25 mouse cellular contexts compared by ENCODE assay signal in genomic region chr1:40993327-40993726, GRCm38 (mm10).
DNase-seq lines count a peak whose midpoint lies in the region; ATAC-seq and TF ChIP-seq lines count a peak whose summit lies in the region.
"Had no signal": no experiment of that assay in that cellular context is flagged by ENCODE, and none has a peak within 500 bp of the region (broad histone marks: within the 10 kb centered on the region; RNA-seq: fewer than 3 reads in every experiment).

No protein-coding gene starts in this region.

- H3K4me2 ChIP-seq in limb, embryonic 11.5 days (ENCODE audit: low read depth, severe bottlenecking): no peak overlapping the region
- H3K4me2 ChIP-seq in intestine, postnatal 0 days (replicated peaks; ENCODE audit: low read depth): no peak overlapping the region
- no peak overlapping the region for H3K4me2 ChIP-seq in hindbrain, embryonic 14.5 days (replicated peaks)
- no peak overlapping the region for H3K4me2 ChIP-seq in forebrain, embryonic 12.5 days
- H3K4me2 ChIP-seq: embryonic facial prominence, embryonic 12.5 days had no signal

- H3K9me3 ChIP-seq in limb, embryonic 11.5 days (ENCODE audit: control insufficient read depth, low read length): no peaks in the 10 kb centered on the region
- H3K9me3 ChIP-seq in limb, embryonic 10.5 days (replicated peaks): no peaks in the 10 kb centered on the region
- H3K9me3 ChIP-seq in intestine, postnatal 0 days (ENCODE audit: control insufficient read depth): no peaks in the 10 kb centered on the region
- H3K9me3 ChIP-seq in hindbrain, embryonic 14.5 days (ENCODE audit: control insufficient read depth, low read length): no peaks in the 10 kb centered on the region
- no peaks in the 10 kb centered on the region for H3K9me3 ChIP-seq in forebrain, embryonic 12.5 days
- H3K9me3 ChIP-seq: embryonic facial prominence, embryonic 10.5 days; embryonic facial prominence, embryonic 12.5 days had no signal

- H3K27ac ChIP-seq in limb, embryonic 11.5 days (replicated peaks; ENCODE audit: low read depth, low read length): no peak overlapping the region
- no peak overlapping the region for H3K27ac ChIP-seq in limb, embryonic 10.5 days
- H3K27ac ChIP-seq in intestine, postnatal 0 days (ENCODE audit: low read depth, low read length): no peak overlapping the region
- no peak overlapping the region for H3K27ac ChIP-seq in hindbrain, embryonic 14.5 days
- H3K27ac ChIP-seq in forebrain, embryonic 12.5 days: no peak overlapping the region
- H3K27ac ChIP-seq: embryonic facial prominence, embryonic 10.5 days; embryonic facial prominence, embryonic 12.5 days had no signal

- CTCF ChIA-PET in Patski (lab: Charles Lee): interaction anchor here (0.9 to 1.2 kb wide), 2 partner anchors 11 to 14 kb away, joined by 3 read pairs; no protein-coding TSS in a partner anchor

- peak; percentile 9 for DNase-seq in limb, embryonic 11.5 days (ENCODE audit: low spot score)
- no peak for DNase-seq in limb, embryonic 10.5 days (ENCODE audit: low spot score)
- DNase-seq in 3T3-L1 (ENCODE audit: low read depth, low spot score) (peak; percentile 59), Patski (ENCODE audit: low read depth, low spot score) (no peak)
- peak; percentile 17 for DNase-seq in Muller cell, postnatal 12 days (ENCODE audit: inconsistent ontology term)
- no peak for DNase-seq in hindbrain, embryonic 14.5 days (ENCODE audit: low spot score)
- DNase-seq: adrenal gland, adult 2 months; adrenal gland, postnatal 10 days; adrenal gland, postnatal 25 days; cerebellum, adult 11 months; cerebellum, adult 18-20 months; cerebellum, adult 8-10 months; cerebellum, adult 9-11 months; cerebellum, postnatal 14 days; cerebellum, postnatal 36 days; embryo, embryonic 11 days had no signal

- no peaks in the 10 kb centered on the region for H3K4me1 ChIP-seq in limb, embryonic 11.5 days (ENCODE audit: control insufficient read depth, insufficient read depth, low read length)
- H3K4me1 ChIP-seq in limb, embryonic 10.5 days: no peaks in the 10 kb centered on the region
- no peaks in the 10 kb centered on the region for H3K4me1 ChIP-seq in intestine, postnatal 0 days (replicated peaks; ENCODE audit: control insufficient read depth, insufficient read depth, low read length)
- H3K4me1 ChIP-seq in hindbrain, embryonic 14.5 days (replicated peaks; ENCODE audit: control insufficient read depth, insufficient read depth, low read length): no peaks in the 10 kb centered on the region
- no peaks in the 10 kb centered on the region for H3K4me1 ChIP-seq in forebrain, embryonic 12.5 days
- H3K4me1 ChIP-seq: embryonic facial prominence, embryonic 10.5 days; embryonic facial prominence, embryonic 12.5 days had no signal

- TF ChIP-seq CTCF in Patski (IDR thresholded peaks at IDR 0.05): no peak
- no peak for TF ChIP-seq CTCF in intestine, postnatal 0 days (IDR thresholded peaks at IDR 0.05; ENCODE audit: low read depth)

- 85% methylated on average over 4 of the region's 4 CpGs for WGBS in limb, embryonic 11.5 days
- WGBS in limb, embryonic 10.5 days: 86% methylated on average over 4 of the region's 4 CpGs
- 78% methylated on average over 4 of the region's 4 CpGs for WGBS in intestine, postnatal 0 days
- 90% methylated on average over 4 of the region's 4 CpGs for WGBS in hindbrain, embryonic 14.5 days
- 90% methylated on average over 4 of the region's 4 CpGs for WGBS in forebrain, embryonic 12.5 days

- POLR2A ChIA-PET in Patski (lab: Charles Lee): no interaction called here

- no peak overlapping the region for H3K9ac ChIP-seq in limb, embryonic 11.5 days (ENCODE audit: low read length)
- H3K9ac ChIP-seq in intestine, postnatal 0 days (ENCODE audit: low read depth, low read length): no peak overlapping the region
- H3K9ac ChIP-seq in hindbrain, embryonic 14.5 days: no peak overlapping the region
- no peak overlapping the region for H3K9ac ChIP-seq in forebrain, embryonic 12.5 days
- H3K9ac ChIP-seq: embryonic facial prominence, embryonic 12.5 days had no signal

- H3K4me3 ChIP-seq in limb, embryonic 11.5 days (ENCODE audit: low read depth, low read length): no peak overlapping the region
- H3K4me3 ChIP-seq in limb, embryonic 10.5 days: no peak overlapping the region
- H3K4me3 ChIP-seq in intestine, postnatal 0 days (ENCODE audit: low read depth, low read length): no peak overlapping the region
- H3K4me3 ChIP-seq in hindbrain, embryonic 14.5 days (replicated peaks; ENCODE audit: low read length): no peak overlapping the region
- no peak overlapping the region for H3K4me3 ChIP-seq in forebrain, embryonic 12.5 days (replicated peaks)
- H3K4me3 ChIP-seq: embryonic facial prominence, embryonic 10.5 days; embryonic facial prominence, embryonic 12.5 days had no signal

- no peaks in the 10 kb centered on the region for H3K36me3 ChIP-seq in limb, embryonic 11.5 days (ENCODE audit: control insufficient read depth, insufficient read depth, low read length)
- no peaks in the 10 kb centered on the region for H3K36me3 ChIP-seq in limb, embryonic 10.5 days
- H3K36me3 ChIP-seq in intestine, postnatal 0 days (ENCODE audit: control insufficient read depth, insufficient read depth): no peaks in the 10 kb centered on the region
- H3K36me3 ChIP-seq in hindbrain, embryonic 14.5 days (replicated peaks; ENCODE audit: control insufficient read depth, insufficient read depth): no peaks in the 10 kb centered on the region
- H3K36me3 ChIP-seq in forebrain, embryonic 12.5 days (replicated peaks): no peaks in the 10 kb centered on the region
- H3K36me3 ChIP-seq: embryonic facial prominence, embryonic 10.5 days; embryonic facial prominence, embryonic 12.5 days; G1E had no signal

- in situ Hi-C loops in Patski (cut with MboI; ENCODE audit: low pct_unique_long_range_greater_than_20kb): no loop called here

- ATAC-seq in limb, embryonic 11.5 days (ENCODE audit: insufficient number of reproducible peaks, low FRiP score, low TSS enrichment, low read depth): no peak
- ATAC-seq in Patski: peak; percentile 84
- ATAC-seq in intestine, postnatal 0 days: no peak
- no peak for ATAC-seq in hindbrain, embryonic 14.5 days (ENCODE audit: low FRiP score)
- no peak for ATAC-seq in forebrain, embryonic 12.5 days (ENCODE audit: low FRiP score)
- ATAC-seq: CD4-positive, CD25-positive, alpha-beta regulatory T cell, adult 4 months; forebrain, embryonic 14.5 days; forebrain, embryonic 16.5 days had no signal

- no peaks in the 10 kb centered on the region for H3K27me3 ChIP-seq in limb, embryonic 11.5 days (ENCODE audit: control insufficient read depth, insufficient read depth, low read length)
- no peaks in the 10 kb centered on the region for H3K27me3 ChIP-seq in limb, embryonic 10.5 days (ENCODE audit: low read depth, poor library complexity, severe bottlenecking)
- no peaks in the 10 kb centered on the region for H3K27me3 ChIP-seq in Patski
- no peaks in the 10 kb centered on the region for H3K27me3 ChIP-seq in intestine, postnatal 0 days (replicated peaks; ENCODE audit: control insufficient read depth, insufficient read depth, low read length)
- no peaks in the 10 kb centered on the region for H3K27me3 ChIP-seq in hindbrain, embryonic 14.5 days (ENCODE audit: control insufficient read depth, insufficient read depth, low read length)
- H3K27me3 ChIP-seq in forebrain, embryonic 12.5 days: no peaks in the 10 kb centered on the region
- H3K27me3 ChIP-seq: CH12.LX; embryonic facial prominence, embryonic 12.5 days had no signal

Comparison
In these comparisons a context has a peak if more than half of its experiments do, and no peak if none do; other contexts are left out.
1. DNase-seq: peak in limb, embryonic 11.5 days (single experiment), 3T3-L1 (single experiment) and Muller cell, postnatal 12 days (single experiment); none in limb, embryonic 10.5 days (single experiment), Patski (single experiment) and hindbrain, embryonic 14.5 days (single experiment).